Mouse (Mus musculus) limb, embryonic 12.5 days (tissue): ENCODE data around the gene Rras. TPM values are rescaled to one million over a fixed set of nuclear protein-coding genes. Genes with fewer than 3 reads are reported as not detected.
A peak's percentile ranks its signal among the peaks of the same experiment; 100 is the strongest.

Experiments used
- ATAC-seq: fragments of 200-750 bp; cut with Nextera tagmentation; 2 replicates; pipeline ENCODE4 v1.8.0; 2017; ENCODE audit warnings: low read depth, moderate TSS enrichment; ENCODE audit not compliant: insufficient number of reproducible peaks, insufficient read depth, low FRiP score, low TSS enrichment
- H3K27ac ChIP-seq: fragments of 300-500 bp; sonication (generic); 2 replicates; pipeline ENCODE4 v1.5.1; 2016; ENCODE audit warnings: mild to moderate bottlenecking, moderate library complexity
- H3K27me3 ChIP-seq: fragments of 300-500 bp; sonication (generic); 2 replicates; pipeline ENCODE4 v1.6.1; 2016; ENCODE audit warnings: mild to moderate bottlenecking, moderate library complexity
- H3K36me3 ChIP-seq: fragments of 300-500 bp; sonication (generic); 2 replicates; pipeline ENCODE4 v1.6.1; 2016; ENCODE audit warnings: mild to moderate bottlenecking, moderate library complexity
- H3K4me1 ChIP-seq: fragments of 300-500 bp; sonication (generic); replicated peaks from 2 replicates; pipeline ENCODE4 v1.6.1; 2016
- H3K4me2 ChIP-seq: fragments of 300-500 bp; sonication (generic); 2 replicates; pipeline ENCODE4 v1.6.1; 2016; ENCODE audit warnings: mild to moderate bottlenecking, moderate library complexity
- H3K4me3 ChIP-seq: fragments of 300-500 bp; sonication (generic); replicated peaks from 2 replicates; pipeline ENCODE4 v1.5.1; 2016; ENCODE audit warnings: mild to moderate bottlenecking
- H3K9ac ChIP-seq: fragments of 300-500 bp; sonication (generic); replicated peaks from 2 replicates; pipeline ENCODE4 v1.6.1; 2016; ENCODE audit warnings: mild to moderate bottlenecking, moderate library complexity
- H3K9me3 ChIP-seq: fragments of 300-500 bp; sonication (generic); 2 replicates; pipeline ENCODE4 v1.6.1; 2016; ENCODE audit warnings: mild to moderate bottlenecking, moderate library complexity
- WGBS: fragments of 180-500 bp; shearing (Covaris S2); methylation state at CpG from one replicate; pipeline ENCODE4 v1.1.7; 2016; 5-methylcytosine and 5-hydroxymethylcytosine counted together
- polyA plus RNA-seq: library from polyadenylated mRNA; unstranded; fragments of >200 nt; fragmentation: Nextera tagmentation; extraction: Ambion mirVana; gene quantifications from 2 replicates; pipeline ENCODE4 v1.2.1, GENCODE M21; 2016

Gene Rras
- polyA plus RNA-seq = 20.8 and 21.4 TPM in 2 replicates

- Histone ChIP-seq H3K4me3 (peak within 1 kb of the TSS; percentile 89), H3K9me3 (no peaks in the 10 kb centered on the region), H3K4me1 (peaks cover 35% of the 10 kb centered on the region), H3K27ac (peak within 1 kb of the TSS; percentile 92), H3K27me3 (peaks cover 12% of the 10 kb centered on the region; the same call in 1 of the 2 replicates), H3K4me2 (peak within 1 kb of the TSS; percentile 85), H3K36me3 (peaks cover 16% of the 10 kb centered on the region), H3K9ac (peak within 1 kb of the TSS; percentile 70)
- ATAC-seq = peak; percentile 92
- WGBS = 1% methylated on average over 36 of the region's 36 CpGs
These were observed at the start of gene Rras for GRCm38 (mm10) chr7:45017242-45018061. Gene Rras, plus strand, starts transcription at chr7:45017961.

GRCm38 (mm10) chr7:44970231-44970691 is 47.5 kb upstream of the Rras start:
- ATAC-seq = peak; percentile 94
- H3K9me3 ChIP-seq = no peaks in the 10 kb centered on the region
- H3K9ac ChIP-seq = peak overlapping the region; percentile 72
- H3K4me1 ChIP-seq = peaks cover 28% of the 10 kb centered on the region
- H3K27ac ChIP-seq = peak overlapping the region; percentile 92
- H3K27me3 ChIP-seq = no peaks in the 10 kb centered on the region
- 0% methylated on average over 36 of the region's 36 CpGs for WGBS
- H3K4me3 ChIP-seq = peak overlapping the region; percentile 55
- H3K4me2 ChIP-seq = peak overlapping the region; percentile 81
- H3K36me3 ChIP-seq = peaks cover 30% of the 10 kb centered on the region

- no peak for ATAC-seq
These were observed 46.6 kb upstream of the Rras start for GRCm38 (mm10) chr7:44971142-44971541.

GRCm38 (mm10) chr7:44973415-44974130 is 44.2 kb upstream of the Rras start:
- Histone ChIP-seq H3K27ac (peak overlapping the region; percentile 81), H3K36me3 (peaks cover 36% of the 10 kb centered on the region), H3K4me2 (peak overlapping the region; percentile 80), H3K27me3 (no peaks in the 10 kb centered on the region), H3K4me3 (peak overlapping the region; percentile 56), H3K4me1 (peaks cover 32% of the 10 kb centered on the region), H3K9me3 (no peaks in the 10 kb centered on the region), H3K9ac (peak overlapping the region; percentile 52)
- no peak for ATAC-seq
- 44% methylated on average over 14 of the region's 14 CpGs for WGBS

More at GRCm38 (mm10) chr7:44971142-44971541, 46.6 kb upstream of the Rras start:
- no peaks in the 10 kb centered on the region for H3K27me3 ChIP-seq
- H3K4me1 ChIP-seq = peaks cover 32% of the 10 kb centered on the region
- H3K4me3 ChIP-seq = peak overlapping the region; percentile 55
- no peaks in the 10 kb centered on the region for H3K9me3 ChIP-seq
- H3K9ac ChIP-seq = peak overlapping the region; percentile 72
- H3K27ac ChIP-seq = peak overlapping the region; percentile 92; the same call in 1 of the 2 replicates
- 76% methylated on average over 7 of the region's 7 CpGs for WGBS
- peak overlapping the region; percentile 81 for H3K4me2 ChIP-seq
- H3K36me3 ChIP-seq = peaks cover 30% of the 10 kb centered on the region

- Histone ChIP-seq H3K4me1 (peaks cover 31% of the 10 kb centered on the region), H3K9ac (peak within 1 kb of the TSS; percentile 52), H3K27me3 (no peaks in the 10 kb centered on the region), H3K4me3 (peak within 1 kb of the TSS; percentile 56), H3K27ac (peak within 1 kb of the TSS; percentile 81), H3K4me2 (peak within 1 kb of the TSS; percentile 80), H3K36me3 (peaks cover 46% of the 10 kb centered on the region), H3K9me3 (no peaks in the 10 kb centered on the region)
- WGBS = 2% methylated on average over 22 of the region's 22 CpGs
- ATAC-seq = peak; percentile 16; the same call in 1 of the 2 replicates
These were observed 43.2 kb upstream of the Rras start, which contains the start of gene Cpt1c for GRCm38 (mm10) chr7:44974383-44975116. Gene Cpt1c, minus strand, starts transcription at chr7:44974851.

- no peak for ATAC-seq
- H3K9ac ChIP-seq = no peak overlapping the region
- H3K27me3 ChIP-seq = no peaks in the 10 kb centered on the region
- 0 out of 2 replicates have a peak overlapping the region, but pooled peaks have one; percentile 1 for H3K4me3 ChIP-seq
- 27% methylated on average over 6 of the region's 6 CpGs for WGBS
- H3K4me2 ChIP-seq = peak overlapping the region; percentile 80
- peak overlapping the region; percentile 81 for H3K27ac ChIP-seq
- H3K36me3 ChIP-seq = peaks cover 51% of the 10 kb centered on the region
- H3K4me1 ChIP-seq = peaks cover 28% of the 10 kb centered on the region
- H3K9me3 ChIP-seq = no peaks in the 10 kb centered on the region
These were observed 42.7 kb upstream of the Rras start for GRCm38 (mm10) chr7:44975117-44975419.

GRCm38 (mm10) chr7:44978300-44978699 is 39.5 kb upstream of the Rras start:
- Histone ChIP-seq H3K36me3 (peaks cover 81% of the 10 kb centered on the region), H3K4me1 (peaks cover 14% of the 10 kb centered on the region), H3K4me3 (no peak overlapping the region), H3K9me3 (no peaks in the 10 kb centered on the region), H3K9ac (no peak overlapping the region), H3K27ac (no peak overlapping the region), H3K27me3 (no peaks in the 10 kb centered on the region), H3K4me2 (no peak overlapping the region)
- WGBS = 90% methylated on average over 3 of the region's 3 CpGs
- ATAC-seq = no peak

GRCm38 (mm10) chr7:44981539-44981938 is 36.2 kb upstream of the Rras start:
- Histone ChIP-seq H3K36me3 (peaks cover 77% of the 10 kb centered on the region), H3K27me3 (no peaks in the 10 kb centered on the region), H3K4me2 (no peak overlapping the region), H3K27ac (no peak overlapping the region), H3K4me1 (peaks cover 24% of the 10 kb centered on the region), H3K9ac (no peak overlapping the region), H3K4me3 (no peak overlapping the region), H3K9me3 (no peaks in the 10 kb centered on the region)
- no peak for ATAC-seq
- 93% methylated on average over 8 of the region's 8 CpGs for WGBS

- H3K27me3 ChIP-seq = no peaks in the 10 kb centered on the region
- 0 out of 2 replicates have a peak overlapping the region, but pooled peaks have one; percentile 68 for H3K4me2 ChIP-seq
- H3K27ac ChIP-seq = no peak overlapping the region
- no peak overlapping the region for H3K9ac ChIP-seq
- 46% methylated on average over 6 of the region's 6 CpGs for whole genome bisulfite sequencing
- ATAC-seq = no peak
- no peaks in the 10 kb centered on the region for H3K9me3 ChIP-seq
- H3K4me1 ChIP-seq = peaks cover 28% of the 10 kb centered on the region
- peaks cover 61% of the 10 kb centered on the region for H3K36me3 ChIP-seq
- H3K4me3 ChIP-seq = peak overlapping the region; percentile 93; the same call in 1 of the 2 replicates
These were observed 34.7 kb upstream of the Rras start for GRCm38 (mm10) chr7:44983085-44983484.

- ATAC-seq = no peak
- H3K9ac ChIP-seq = peak overlapping the region; percentile 51
These were observed 33.6 kb upstream of the Rras start for GRCm38 (mm10) chr7:44983944-44984832.

More at GRCm38 (mm10) chr7:44983944-44984832, 33.6 kb upstream of the Rras start:
- peak overlapping the region; percentile 68 for H3K4me2 ChIP-seq
- peak overlapping the region; percentile 95; the same call in 1 of the 2 replicates for H3K27ac ChIP-seq
- H3K4me3 ChIP-seq = peak overlapping the region; percentile 93
- H3K9me3 ChIP-seq = no peaks in the 10 kb centered on the region
- WGBS = 74% methylated on average over 7 of the region's 7 CpGs
- H3K4me1 ChIP-seq = peaks cover 37% of the 10 kb centered on the region
- H3K27me3 ChIP-seq = no peaks in the 10 kb centered on the region
- H3K36me3 ChIP-seq = peaks cover 52% of the 10 kb centered on the region
